Mouse (Mus musculus): ENCODE measurements around the gene Zyg11b. TPM values are rescaled to one million over a fixed set of nuclear protein-coding genes. Genes with fewer than 3 reads are reported as not detected.

Gene Zyg11b
- polyA plus RNA-seq, 1 experiment from 2014 or later = 14.6 TPM

DNA sequence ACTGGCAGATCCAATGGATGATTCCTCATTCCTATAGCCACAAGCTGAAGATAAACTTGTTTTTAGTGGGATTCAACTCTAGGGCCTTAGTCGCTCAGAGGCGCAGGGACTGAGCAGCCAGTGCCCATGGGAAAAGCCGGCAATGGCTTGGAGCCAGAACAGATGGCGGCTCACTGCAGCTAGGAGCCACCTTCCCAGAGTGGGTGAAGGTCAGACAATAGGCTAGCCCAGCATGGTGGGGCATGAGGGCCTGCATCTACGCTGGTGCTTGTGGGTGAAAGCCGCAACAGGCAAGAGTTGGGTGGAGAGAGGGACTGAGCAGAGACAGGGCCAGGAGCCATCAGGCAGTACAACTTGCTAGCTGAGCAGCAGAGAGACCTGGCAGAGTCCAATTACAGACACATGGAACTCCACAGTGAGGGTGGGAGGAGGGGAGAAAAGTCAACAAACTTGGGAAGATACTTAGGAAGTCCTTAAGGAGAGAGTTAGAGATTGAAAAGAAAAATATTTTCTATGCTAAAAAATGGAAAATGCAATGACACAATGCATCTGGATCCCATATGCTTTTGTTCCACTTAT lies 104.5 kb downstream of the Zyg11b start:
- Histone ChIP-seq H3K27me3 (ENCODE audit: control insufficient read depth, insufficient read depth, low read length) (no peaks in the 10 kb centered on the region), H3K36me3 (ENCODE audit: control insufficient read depth, insufficient read depth, low read length) (no peaks in the 10 kb centered on the region), H3K9ac (ENCODE audit: low read length) (no peak overlapping the region), H3K4me3 (ENCODE audit: low read depth, low read length) (no peak overlapping the region), H3K9me3 (ENCODE audit: control insufficient read depth, low read length) (no peaks in the 10 kb centered on the region), H3K27ac (replicated peaks; ENCODE audit: low read depth, low read length) (no peak overlapping the region), H3K4me2 (ENCODE audit: low read depth, severe bottlenecking) (no peak overlapping the region), H3K4me1 (ENCODE audit: control insufficient read depth, insufficient read depth, low read length) (no peaks in the 10 kb centered on the region)
- DNase-seq (ENCODE audit: low spot score) = no peak
- no peak for ATAC-seq (ENCODE audit: insufficient number of reproducible peaks, low FRiP score, low TSS enrichment, low read depth)
- 81% methylated on average over 6 of the region's 6 CpGs for WGBS

DNA sequence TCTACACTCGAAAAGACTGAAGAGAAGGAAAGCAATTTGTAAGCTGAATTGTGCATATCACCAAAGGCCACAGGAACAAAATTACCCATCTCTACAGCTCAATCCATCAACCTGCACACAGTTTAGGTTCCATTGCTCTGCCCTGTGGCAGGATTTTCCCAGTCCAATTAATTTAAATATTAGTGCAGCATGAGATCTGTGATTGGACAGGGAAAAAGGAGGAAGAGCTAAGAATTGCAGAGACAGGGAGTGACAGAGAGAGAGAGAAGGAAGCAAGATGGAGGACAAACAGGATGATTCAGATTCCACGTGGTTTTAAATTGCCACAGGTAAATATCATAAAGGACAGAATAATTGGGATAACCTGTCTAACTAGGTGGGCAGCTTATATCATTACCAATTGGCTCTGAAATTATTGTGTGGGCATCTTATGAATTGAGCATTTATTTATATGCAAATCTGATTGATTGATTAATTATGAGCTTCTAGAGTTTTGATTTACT lies 108.0 kb downstream of the Zyg11b start:
- Histone ChIP-seq H3K9ac (ENCODE audit: low read length) (no peak overlapping the region), H3K27ac (replicated peaks; ENCODE audit: low read depth, low read length) (no peak overlapping the region), H3K4me3 (ENCODE audit: low read depth, low read length) (no peak overlapping the region), H3K4me2 (ENCODE audit: low read depth, severe bottlenecking) (no peak overlapping the region), H3K9me3 (ENCODE audit: control insufficient read depth, low read length) (no peaks in the 10 kb centered on the region), H3K27me3 (ENCODE audit: control insufficient read depth, insufficient read depth, low read length) (no peaks in the 10 kb centered on the region), H3K36me3 (ENCODE audit: control insufficient read depth, insufficient read depth, low read length) (no peaks in the 10 kb centered on the region), H3K4me1 (ENCODE audit: control insufficient read depth, insufficient read depth, low read length) (no peaks in the 10 kb centered on the region)
- no peak for ATAC-seq (ENCODE audit: insufficient number of reproducible peaks, low FRiP score, low TSS enrichment, low read depth)
- WGBS = 78% methylated on average over 2 of the region's 2 CpGs
- DNase-seq (ENCODE audit: low spot score) = no peak

DNA sequence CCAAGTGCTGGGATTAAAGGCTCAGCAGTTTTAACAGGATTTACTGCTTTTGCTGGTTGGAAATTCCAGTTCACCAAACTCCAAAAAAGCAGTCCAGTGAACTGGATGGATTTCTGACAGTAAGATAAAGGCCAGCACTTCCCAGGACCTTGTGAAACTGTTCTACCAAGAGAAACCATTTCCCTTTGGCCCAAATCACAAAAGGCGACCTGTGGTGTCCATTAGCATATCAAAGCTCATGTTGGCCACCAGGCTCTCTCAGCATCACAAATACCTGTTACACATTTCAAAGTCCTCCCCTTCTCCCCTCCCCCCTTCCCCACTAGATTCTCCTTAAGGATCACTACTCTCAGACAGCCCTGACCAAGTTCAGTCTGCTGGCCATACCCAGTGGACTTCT lies 118.6 kb downstream of the Zyg11b start:
- no peaks in the 10 kb centered on the region for H3K4me1 ChIP-seq (ENCODE audit: control insufficient read depth, insufficient read depth, low read length)
- no peak for ATAC-seq (ENCODE audit: insufficient number of reproducible peaks, low FRiP score, low TSS enrichment, low read depth)
- H3K27ac ChIP-seq (replicated peaks; ENCODE audit: low read depth, low read length) = no peak overlapping the region
- H3K4me2 ChIP-seq (ENCODE audit: low read depth, severe bottlenecking) = no peak overlapping the region
- H3K9me3 ChIP-seq (ENCODE audit: control insufficient read depth, low read length) = no peaks in the 10 kb centered on the region
- no peaks in the 10 kb centered on the region for H3K27me3 ChIP-seq (ENCODE audit: control insufficient read depth, insufficient read depth, low read length)
- no peak overlapping the region for H3K4me3 ChIP-seq (ENCODE audit: low read depth, low read length)
- no peak overlapping the region for H3K9ac ChIP-seq (ENCODE audit: low read length)
- 52% methylated on average over 1 of the region's 1 CpGs for WGBS
- H3K36me3 ChIP-seq (ENCODE audit: control insufficient read depth, insufficient read depth, low read length) = no peaks in the 10 kb centered on the region
- DNase-seq (ENCODE audit: low spot score) = no peak

Other genes starting within 250 kb of the Zyg11b start
- gene Podn, start 204.7 kb downstream of the Zyg11b start, polyA plus RNA-seq (2014; fragmentation: Nextera tagmentation; extraction: Ambion mirVana) = 0.35 and 1.0 TPM in 2 replicates
- 147 and 161 TPM in 2 replicates for gene Scp2, start 156.1 kb downstream of the Zyg11b start, polyA plus RNA-seq (2014; fragmentation: Nextera tagmentation; extraction: Ambion mirVana)
- gene Echdc2, start 135.7 kb downstream of the Zyg11b start, polyA plus RNA-seq (2014; fragmentation: Nextera tagmentation; extraction: Ambion mirVana) = 36.7 and 38.3 TPM in 2 replicates
- 0.08 and 0.18 TPM in 2 replicates for gene Zyg11a, start 83.0 kb downstream of the Zyg11b start, polyA plus RNA-seq (2014; fragmentation: Nextera tagmentation; extraction: Ambion mirVana)
- 56.3 and 60.7 TPM in 2 replicates for gene Coa7, start 27.0 kb upstream of the Zyg11b start, polyA plus RNA-seq (2014; fragmentation: Nextera tagmentation; extraction: Ambion mirVana)
- gene Shisal2a, start 82.3 kb upstream of the Zyg11b start, polyA plus RNA-seq (2014; fragmentation: Nextera tagmentation; extraction: Ambion mirVana) = 6.8 and 8.6 TPM in 2 replicates
- gene Gpx7, start 105.9 kb upstream of the Zyg11b start, polyA plus RNA-seq (2014; fragmentation: Nextera tagmentation; extraction: Ambion mirVana) = 51.7 and 53.6 TPM in 2 replicates
- 124 and 125 TPM in 2 replicates for gene Tut4, start 158.3 kb upstream of the Zyg11b start, polyA plus RNA-seq (2014; fragmentation: Nextera tagmentation; extraction: Ambion mirVana)

Measured in limb, embryonic 11.5 days (tissue).